Mouse (Mus musculus) urinary bladder, postnatal 10 days (tissue): Measurements from ENCODE around the gene Fkbp15.

Experiments used
- DNase-seq: peaks from one replicate; pipeline ENCODE4 v3.0.0; 2022; ENCODE audit warnings: low spot score

Gene Fkbp15

GRCm38 (mm10) chr4:62314516-62314915 is 45.8 kb downstream of the Fkbp15 start:
- no peak for DNase-seq

- DNase-seq = no peak
These were observed 46.6 kb downstream of the Fkbp15 start for GRCm38 (mm10) chr4:62313641-62314211.

- no peak for DNase-seq
These were observed 47.5 kb downstream of the Fkbp15 start for GRCm38 (mm10) chr4:62312821-62313220.

GRCm38 (mm10) chr4:62308406-62308805 is 51.9 kb downstream of the Fkbp15 start:
- DNase-seq = no peak

GRCm38 (mm10) chr4:62306840-62307239 is 53.5 kb downstream of the Fkbp15 start:
- no peak for DNase-seq

- no peak for DNase-seq
These were observed 54.0 kb downstream of the Fkbp15 start for GRCm38 (mm10) chr4:62306301-62306700.

GRCm38 (mm10) chr4:62303288-62303687 is 57.1 kb downstream of the Fkbp15 start:
- no peak for DNase-seq

- DNase-seq = no peak
These were observed 57.6 kb downstream of the Fkbp15 start for GRCm38 (mm10) chr4:62302795-62303194.

- no peak for DNase-seq
These were observed 60.3 kb downstream of the Fkbp15 start for GRCm38 (mm10) chr4:62300001-62300400.

GRCm38 (mm10) chr4:62297280-62298130 is 62.8 kb downstream of the Fkbp15 start:
- no peak for DNase-seq

GRCm38 (mm10) chr4:62294741-62295140 is 65.6 kb downstream of the Fkbp15 start:
- DNase-seq = no peak

GRCm38 (mm10) chr4:62293219-62293861 is 67.0 kb downstream of the Fkbp15 start:
- DNase-seq = no peak

- DNase-seq = no peak
These were observed 67.7 kb downstream of the Fkbp15 start for GRCm38 (mm10) chr4:62292461-62293180.

- no peak for DNase-seq
These were observed 69.4 kb downstream of the Fkbp15 start for GRCm38 (mm10) chr4:62290816-62291505.

- DNase-seq = no peak
These were observed 71.1 kb downstream of the Fkbp15 start for GRCm38 (mm10) chr4:62289226-62289625.

- no peak for DNase-seq
These were observed 73.1 kb downstream of the Fkbp15 start for GRCm38 (mm10) chr4:62286992-62287900.

- no peak for DNase-seq
These were observed 73.9 kb downstream of the Fkbp15 start for GRCm38 (mm10) chr4:62286257-62286991.

- DNase-seq = no peak
These were observed 74.8 kb downstream of the Fkbp15 start for GRCm38 (mm10) chr4:62285576-62285975.

- no peak for DNase-seq
These were observed 77.4 kb downstream of the Fkbp15 start for GRCm38 (mm10) chr4:62282969-62283368.

GRCm38 (mm10) chr4:62281319-62281718 is 79.0 kb downstream of the Fkbp15 start:
- DNase-seq = no peak
